Mouse (Mus musculus): ENCODE data around the gene Rab26. TPM values are rescaled to one million over a fixed set of nuclear protein-coding genes. Genes with fewer than 3 reads are reported as not detected.

The Rab26 gene
- polyA plus RNA-seq, 1 experiment from 2014 or later, result 1.9 TPM

DNA sequence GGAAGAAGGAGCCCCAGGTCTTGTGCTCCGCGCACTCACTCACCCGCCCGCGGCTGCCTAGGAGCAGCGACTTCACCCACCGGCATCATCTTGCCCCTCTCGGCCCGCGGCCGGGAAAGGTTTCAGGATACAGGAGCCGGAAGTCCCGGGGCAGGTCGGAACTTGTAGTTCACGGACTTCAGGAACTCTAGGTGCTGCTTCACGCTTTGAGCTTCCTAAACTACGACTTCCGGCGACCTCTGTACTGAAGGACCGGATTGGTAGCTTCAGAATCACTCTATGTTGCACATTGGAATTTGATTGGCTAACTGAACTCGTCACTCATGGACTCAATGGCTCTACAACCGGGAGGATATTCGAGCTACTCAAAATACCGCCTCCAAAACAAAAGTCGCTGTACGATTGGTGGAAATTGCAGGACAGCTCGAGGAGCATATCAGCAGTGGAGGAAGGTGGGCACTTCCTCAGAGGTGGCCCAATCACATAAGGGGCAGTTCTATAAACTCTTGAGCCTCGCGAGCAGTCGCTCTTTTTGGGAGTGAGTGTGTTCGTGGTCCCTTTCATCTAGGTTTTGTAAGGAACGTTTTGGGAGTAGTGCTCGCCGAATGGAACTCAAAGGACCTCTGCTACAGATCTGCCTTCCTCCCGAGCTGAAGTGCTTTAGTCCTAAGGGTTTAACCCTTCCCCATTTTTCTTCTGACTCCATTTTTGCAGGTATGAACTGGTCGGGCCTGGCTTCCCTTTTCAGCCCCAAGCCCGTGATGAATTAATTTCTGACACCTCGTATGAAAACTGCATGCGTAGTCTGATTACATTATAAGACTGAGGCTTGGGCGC lies 6.1 kb downstream of the Rab26 start, which contains the start of gene Traf7:
TSS of gene Traf7 (minus strand) at position 216 of the 837 bp plus-strand sequence.
- Histone ChIP-seq H3K9me3 (ENCODE audit: control insufficient read depth, low read length) (no peaks in the 10 kb centered on the region), H3K9ac (ENCODE audit: low read length) (peak within 1 kb of the TSS; percentile 93), H3K4me2 (ENCODE audit: low read length) (peak within 1 kb of the TSS; percentile 97), H3K4me1 (ENCODE audit: control insufficient read depth in 2 of 2, insufficient read depth in 2 of 2, low read length in 2 of 2) (peaks cover 19 to 43% of the 10 kb centered on the region in 2 experiments), H3K36me3 (ENCODE audit: control insufficient read depth, insufficient read depth, low read length) (peaks cover 26% of the 10 kb centered on the region), H3K4me3 (ENCODE audit: control insufficient read depth in 1 of 2, insufficient read depth in 1 of 2, low read depth in 1 of 2, low read length in 2 of 2) (peak within 1 kb of the TSS; percentile 89 to 95), H3K27ac (replicated peaks in 1 of 2; ENCODE audit: control insufficient read depth in 1 of 2, insufficient read depth in 1 of 2, low read depth in 2 of 2, low read length in 2 of 2) (peak within 1 kb of the TSS; percentile 80 to 92), H3K27me3 (ENCODE audit: control insufficient read depth, insufficient read depth, low read length) (no peaks in the 10 kb centered on the region)
- peak; percentile 95 for ATAC-seq (ENCODE audit: insufficient number of reproducible peaks, insufficient read depth, low FRiP score, low read depth)
- under 1% methylated on average over 40 of the region's 40 CpGs for WGBS

DNA sequence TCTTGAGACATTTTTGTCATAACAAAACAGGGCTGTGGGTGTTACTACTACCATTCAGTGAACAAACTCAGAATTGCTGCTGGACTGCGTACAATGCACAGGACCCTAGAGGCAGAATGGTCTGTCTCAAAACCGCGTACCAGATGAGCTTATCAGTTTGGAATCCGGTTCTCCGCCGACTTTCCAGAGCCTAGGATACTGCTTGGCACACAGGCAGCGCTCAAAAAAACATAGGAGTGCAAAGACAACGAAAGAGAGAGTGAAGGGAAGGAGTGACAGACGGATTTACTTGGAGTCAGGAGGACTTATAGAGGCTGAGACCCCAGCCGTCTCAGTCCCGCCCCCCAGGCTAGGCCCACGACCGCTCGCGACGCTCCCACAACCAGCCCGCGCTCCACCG lies 6.7 kb downstream of the Rab26 start:
- ATAC-seq (ENCODE audit: insufficient number of reproducible peaks, insufficient read depth, low FRiP score, low read depth), result peak; percentile 14; the same call in 1 of the 2 replicates
- Histone ChIP-seq H3K4me1 (ENCODE audit: control insufficient read depth in 2 of 2, insufficient read depth in 2 of 2, low read length in 2 of 2) (peaks cover 16 to 40% of the 10 kb centered on the region in 2 experiments), H3K4me3 (ENCODE audit: control insufficient read depth in 1 of 2, insufficient read depth in 1 of 2, low read depth in 1 of 2, low read length in 2 of 2) (peak overlapping the region; percentile 89 to 95), H3K9me3 (ENCODE audit: control insufficient read depth, low read length) (no peaks in the 10 kb centered on the region), H3K27ac (replicated peaks in 1 of 2; ENCODE audit: control insufficient read depth in 1 of 2, insufficient read depth in 1 of 2, low read depth in 2 of 2, low read length in 2 of 2) (peak overlapping the region; percentile 68 to 75), H3K4me2 (ENCODE audit: low read length) (peak overlapping the region; percentile 72), H3K36me3 (ENCODE audit: control insufficient read depth, insufficient read depth, low read length) (peaks cover 26% of the 10 kb centered on the region), H3K27me3 (ENCODE audit: control insufficient read depth, insufficient read depth, low read length) (no peaks in the 10 kb centered on the region), H3K9ac (ENCODE audit: low read length) (peak overlapping the region; percentile 93)
- under 1% methylated on average over 19 of the region's 19 CpGs for WGBS

DNA sequence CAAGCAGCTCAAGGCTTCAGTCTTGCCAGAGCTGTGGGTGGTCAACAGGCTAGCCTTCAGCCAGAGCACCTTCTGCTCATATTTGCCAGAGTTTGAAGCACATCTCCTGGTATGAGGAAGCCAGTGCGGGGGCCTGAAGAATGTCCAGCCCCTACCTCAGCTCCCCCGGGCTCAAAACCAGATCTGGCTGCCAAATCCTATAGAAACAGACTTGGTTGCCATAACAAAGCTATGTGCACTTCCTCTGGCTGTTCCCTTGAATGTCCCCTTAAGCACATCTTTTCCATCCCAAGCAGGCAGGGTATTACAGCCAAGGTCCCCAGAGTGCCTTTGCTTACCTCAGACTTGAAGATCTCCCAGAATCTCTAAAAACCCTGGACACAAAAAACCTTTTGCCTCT lies 9.3 kb downstream of the Rab26 start:
- peaks cover 13 to 29% of the 10 kb centered on the region in 2 experiments for H3K4me1 ChIP-seq (ENCODE audit: control insufficient read depth in 2 of 2, insufficient read depth in 2 of 2, low read length in 2 of 2)
- H3K4me3 ChIP-seq (ENCODE audit: control insufficient read depth in 1 of 2, insufficient read depth in 1 of 2, low read depth in 1 of 2, low read length in 2 of 2), result no peak overlapping the region
- 0 out of 4 replicates have a peak overlapping the region, but pooled peaks of 1 of the 2 experiments have one; percentile 44 for H3K27ac ChIP-seq (replicated peaks in 1 of 2; ENCODE audit: control insufficient read depth in 1 of 2, insufficient read depth in 1 of 2, low read depth in 2 of 2, low read length in 2 of 2)
- H3K9ac ChIP-seq (ENCODE audit: low read length), result peak overlapping the region; percentile 58
- 0 out of 2 replicates have a peak overlapping the region, but pooled peaks have one; percentile 12 for H3K4me2 ChIP-seq (ENCODE audit: low read length)
- ATAC-seq (ENCODE audit: insufficient number of reproducible peaks, insufficient read depth, low FRiP score, low read depth), result no peak
- H3K27me3 ChIP-seq (ENCODE audit: control insufficient read depth, insufficient read depth, low read length), result no peaks in the 10 kb centered on the region
- WGBS, result 37% methylated on average over 2 of the region's 2 CpGs
- no peaks in the 10 kb centered on the region for H3K9me3 ChIP-seq (ENCODE audit: control insufficient read depth, low read length)
- H3K36me3 ChIP-seq (ENCODE audit: control insufficient read depth, insufficient read depth, low read length), result peaks cover 13% of the 10 kb centered on the region

DNA sequence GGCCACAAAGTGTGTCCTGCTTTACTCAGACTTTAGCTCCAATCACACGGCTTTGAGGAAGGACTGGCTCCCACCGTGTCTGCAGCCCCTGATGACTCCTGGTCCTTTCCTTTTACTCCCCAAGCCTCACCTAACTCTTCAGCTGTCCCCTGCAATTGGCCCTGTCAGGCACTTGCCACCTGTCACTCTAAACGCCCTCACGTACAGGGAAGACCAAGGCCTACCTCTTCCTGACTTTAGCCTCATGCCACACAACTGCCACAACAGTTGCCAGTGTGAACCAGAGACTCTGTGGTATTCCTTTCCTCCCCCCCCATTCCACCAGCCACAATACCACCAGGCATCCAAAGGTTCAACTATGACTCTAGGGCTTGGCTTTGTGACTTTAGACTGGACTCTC lies 13.6 kb downstream of the Rab26 start:
- H3K4me3 ChIP-seq (ENCODE audit: control insufficient read depth in 1 of 2, insufficient read depth in 1 of 2, low read depth in 1 of 2, low read length in 2 of 2), result no peak overlapping the region
- no peaks in the 10 kb centered on the region for H3K9me3 ChIP-seq (ENCODE audit: control insufficient read depth, low read length)
- no peak for ATAC-seq (ENCODE audit: insufficient number of reproducible peaks, insufficient read depth, low FRiP score, low read depth)
- peaks cover 3 to 11% of the 10 kb centered on the region in 2 experiments; a peak in 2 of 4 replicates for H3K4me1 ChIP-seq (ENCODE audit: control insufficient read depth in 2 of 2, insufficient read depth in 2 of 2, low read length in 2 of 2)
- H3K9ac ChIP-seq (ENCODE audit: low read length), result no peak overlapping the region
- H3K36me3 ChIP-seq (ENCODE audit: control insufficient read depth, insufficient read depth, low read length), result peaks cover 43% of the 10 kb centered on the region
- H3K27me3 ChIP-seq (ENCODE audit: control insufficient read depth, insufficient read depth, low read length), result no peaks in the 10 kb centered on the region
- no peak overlapping the region for H3K27ac ChIP-seq (replicated peaks in 1 of 2; ENCODE audit: control insufficient read depth in 1 of 2, insufficient read depth in 1 of 2, low read depth in 2 of 2, low read length in 2 of 2)
- H3K4me2 ChIP-seq (ENCODE audit: low read length), result no peak overlapping the region
- 72% methylated on average over 4 of the region's 4 CpGs for WGBS

DNA sequence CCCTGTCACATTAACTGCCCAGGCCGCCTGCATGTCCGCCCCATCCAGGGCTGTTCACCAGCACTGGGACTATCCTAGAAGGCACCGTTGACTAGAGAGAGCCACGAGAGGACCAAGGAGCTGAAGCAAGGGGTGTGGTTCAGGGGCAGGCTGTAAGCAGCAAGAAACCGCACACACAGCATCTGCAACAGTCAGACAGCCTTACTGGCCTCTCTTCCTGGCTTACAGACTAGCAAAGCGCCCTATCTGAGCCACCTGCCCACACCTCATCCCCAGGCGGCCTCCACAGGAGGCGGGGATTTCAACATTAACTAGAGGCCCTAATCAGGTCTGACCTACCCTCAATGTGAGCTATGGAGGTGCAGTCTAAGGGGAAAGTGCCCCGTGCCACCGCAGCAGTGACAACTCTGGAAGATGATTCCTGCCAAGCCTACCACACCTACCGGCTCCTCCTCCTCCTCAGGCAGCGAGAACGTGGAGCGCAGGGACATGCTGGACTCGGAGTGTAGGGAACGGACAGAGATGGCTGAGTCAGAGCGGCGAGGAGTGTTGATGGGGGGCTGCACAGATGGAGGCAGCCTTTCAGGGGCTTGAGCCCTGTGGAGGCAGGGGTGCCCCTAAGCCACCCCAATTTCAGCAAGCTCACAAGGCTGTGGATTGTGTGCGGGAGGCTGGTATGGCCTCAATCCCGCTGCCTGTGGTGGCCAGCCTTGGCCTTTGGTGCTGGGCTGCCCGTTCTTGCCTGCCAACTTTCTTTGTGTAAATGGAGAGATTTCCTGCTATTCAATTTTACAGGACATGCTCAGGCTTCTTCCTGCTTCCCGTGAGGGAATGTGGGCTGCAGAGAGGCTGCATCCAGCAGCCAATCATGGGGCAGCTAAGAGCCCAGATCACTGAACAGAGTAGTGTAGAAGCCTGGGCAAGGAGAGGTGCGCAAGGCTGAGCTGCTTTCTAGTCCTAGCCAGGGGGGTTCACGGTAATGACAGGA lies 19.4 kb downstream of the Rab26 start:
- Histone ChIP-seq H3K4me2 (ENCODE audit: low read length) (peak overlapping the region; percentile 3; the same call in 1 of the 2 replicates), H3K27me3 (ENCODE audit: control insufficient read depth, insufficient read depth, low read length) (no peaks in the 10 kb centered on the region), H3K9me3 (ENCODE audit: control insufficient read depth, low read length) (no peaks in the 10 kb centered on the region), H3K36me3 (ENCODE audit: control insufficient read depth, insufficient read depth, low read length) (peaks cover 82% of the 10 kb centered on the region), H3K9ac (ENCODE audit: low read length) (0 out of 2 replicates have a peak overlapping the region, but pooled peaks have one; percentile 3), H3K4me1 (ENCODE audit: control insufficient read depth in 2 of 2, insufficient read depth in 2 of 2, low read length in 2 of 2) (peaks cover 0 to 5% of the 10 kb centered on the region in 2 experiments; a peak in 1 of 4 replicates), H3K27ac (replicated peaks in 1 of 2; ENCODE audit: control insufficient read depth in 1 of 2, insufficient read depth in 1 of 2, low read depth in 2 of 2, low read length in 2 of 2) (peak overlapping the region; percentile 61 to 63), H3K4me3 (ENCODE audit: control insufficient read depth in 1 of 2, insufficient read depth in 1 of 2, low read depth in 1 of 2, low read length in 2 of 2) (no peak overlapping the region)
- peak; percentile 45; the same call in 1 of the 2 replicates for ATAC-seq (ENCODE audit: insufficient number of reproducible peaks, insufficient read depth, low FRiP score, low read depth)
- 81% methylated on average over 24 of the region's 24 CpGs for WGBS

GRCm38 (mm10) chr17:24513609-24514008 lies 20.4 kb downstream of the Rab26 start:
- 0 out of 2 replicates have a peak, but pooled peaks have one; percentile 4 for ATAC-seq (ENCODE audit: insufficient number of reproducible peaks, insufficient read depth, low FRiP score, low read depth)
- H3K4me2 ChIP-seq (ENCODE audit: low read length), result no peak overlapping the region

More at GRCm38 (mm10) chr17:24513609-24514008, 20.4 kb downstream of the Rab26 start:
- H3K27ac ChIP-seq (replicated peaks in 1 of 2; ENCODE audit: control insufficient read depth in 1 of 2, insufficient read depth in 1 of 2, low read depth in 2 of 2, low read length in 2 of 2), result no peak overlapping the region
- WGBS, result 44% methylated on average over 5 of the region's 5 CpGs
- H3K36me3 ChIP-seq (ENCODE audit: control insufficient read depth, insufficient read depth, low read length), result peaks cover 88% of the 10 kb centered on the region
- no peaks in the 10 kb centered on the region for H3K9me3 ChIP-seq (ENCODE audit: control insufficient read depth, low read length)
- peaks cover 0 to 5% of the 10 kb centered on the region in 2 experiments; a peak in 1 of 4 replicates for H3K4me1 ChIP-seq (ENCODE audit: control insufficient read depth in 2 of 2, insufficient read depth in 2 of 2, low read length in 2 of 2)
- H3K27me3 ChIP-seq (ENCODE audit: control insufficient read depth, insufficient read depth, low read length), result no peaks in the 10 kb centered on the region
- H3K9ac ChIP-seq (ENCODE audit: low read length), result no peak overlapping the region
- no peak overlapping the region for H3K4me3 ChIP-seq (ENCODE audit: control insufficient read depth in 1 of 2, insufficient read depth in 1 of 2, low read depth in 1 of 2, low read length in 2 of 2)

Data from heart, embryonic 14.5 days (tissue).